Mouse (Mus musculus): ENCODE results near the gene Ccdc6.

Ccdc6 gene

GRCm38 (mm10) chr10:70096366-70097188 lies at the start of gene Ccdc6:
Gene Ccdc6 (plus strand): TSS chr10:70097121.
- peak; percentile 70 for DNase-seq (ENCODE audit: low read depth, low spot score)

DNA sequence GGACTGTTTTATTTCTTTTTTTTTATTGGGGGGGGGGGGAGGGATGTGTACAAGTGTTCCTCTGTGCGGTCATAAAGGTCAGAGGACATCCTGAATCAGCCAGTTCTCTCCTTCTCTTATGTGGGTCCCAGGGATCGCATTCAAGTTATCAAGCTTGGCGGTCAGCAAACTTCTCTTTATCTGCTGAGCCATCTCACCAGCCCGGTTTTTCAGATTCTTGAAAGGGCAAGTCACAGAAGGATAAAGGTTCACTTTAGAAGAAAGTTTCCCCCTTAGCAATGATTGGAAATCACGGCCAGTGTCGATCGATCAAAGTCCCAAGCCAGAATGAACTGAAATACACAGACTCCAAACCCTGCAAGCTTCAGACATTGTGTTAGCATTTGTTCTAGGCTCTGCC lies 47.1 kb upstream of the Ccdc6 start:
- no peak for DNase-seq (ENCODE audit: low read depth, low spot score)

- DNase-seq (ENCODE audit: low read depth, low spot score) = no peak
Observed at GRCm38 (mm10) chr10:70055291-70055690, 41.6 kb upstream of the Ccdc6 start.

DNA sequence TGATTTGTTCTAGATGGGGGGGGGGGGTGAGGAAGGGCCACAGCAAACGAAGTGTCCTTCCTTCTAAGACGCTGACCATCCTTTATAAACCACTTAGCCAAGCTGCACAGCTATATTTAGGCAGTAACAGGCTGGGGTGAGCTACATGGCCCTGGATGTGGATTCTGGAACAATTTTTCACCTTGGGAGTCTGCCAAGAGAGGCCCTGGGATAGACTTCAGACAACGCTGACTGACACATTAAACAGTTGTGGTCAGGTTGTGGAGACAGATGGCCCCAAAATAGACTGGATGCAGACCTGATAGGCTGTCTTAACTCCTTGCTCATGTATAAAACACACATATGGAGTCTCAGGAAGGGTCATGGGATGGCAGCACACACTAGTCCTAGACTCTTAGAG lies 39.9 kb upstream of the Ccdc6 start:
- peak; percentile 91 for DNase-seq (ENCODE audit: low read depth, low spot score)

- peak; percentile 94 for DNase-seq (ENCODE audit: low read depth, low spot score)
Observed at GRCm38 (mm10) chr10:70060021-70060688, 36.8 kb upstream of the Ccdc6 start.

GRCm38 (mm10) chr10:70060689-70061081 lies 36.2 kb upstream of the Ccdc6 start:
- DNase-seq (ENCODE audit: low read depth, low spot score) = peak; percentile 71

- no peak for DNase-seq (ENCODE audit: low read depth, low spot score)
Observed at GRCm38 (mm10) chr10:70063881-70064555, 32.9 kb upstream of the Ccdc6 start.

DNA sequence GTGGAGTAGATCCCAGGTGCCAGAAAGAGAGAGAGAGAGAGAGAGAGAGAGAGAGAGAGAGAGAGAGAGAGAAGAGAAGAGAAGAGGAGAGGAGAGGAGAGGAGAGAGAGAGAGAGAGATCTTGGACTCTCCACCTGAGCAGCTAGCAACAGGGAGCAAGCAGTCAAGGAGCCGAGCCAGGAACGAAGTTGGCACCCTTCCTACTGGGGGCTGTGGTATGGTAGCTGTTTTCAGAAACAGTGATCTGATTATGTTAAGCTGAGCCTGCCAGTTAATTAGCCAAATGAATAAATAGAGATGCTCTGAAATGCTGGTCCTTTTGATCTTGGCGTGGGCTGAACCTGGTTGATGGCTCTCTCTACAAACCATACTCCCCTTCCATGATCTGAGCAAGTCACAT lies 31.7 kb upstream of the Ccdc6 start:
- no peak for DNase-seq (ENCODE audit: low read depth, low spot score)

DNA sequence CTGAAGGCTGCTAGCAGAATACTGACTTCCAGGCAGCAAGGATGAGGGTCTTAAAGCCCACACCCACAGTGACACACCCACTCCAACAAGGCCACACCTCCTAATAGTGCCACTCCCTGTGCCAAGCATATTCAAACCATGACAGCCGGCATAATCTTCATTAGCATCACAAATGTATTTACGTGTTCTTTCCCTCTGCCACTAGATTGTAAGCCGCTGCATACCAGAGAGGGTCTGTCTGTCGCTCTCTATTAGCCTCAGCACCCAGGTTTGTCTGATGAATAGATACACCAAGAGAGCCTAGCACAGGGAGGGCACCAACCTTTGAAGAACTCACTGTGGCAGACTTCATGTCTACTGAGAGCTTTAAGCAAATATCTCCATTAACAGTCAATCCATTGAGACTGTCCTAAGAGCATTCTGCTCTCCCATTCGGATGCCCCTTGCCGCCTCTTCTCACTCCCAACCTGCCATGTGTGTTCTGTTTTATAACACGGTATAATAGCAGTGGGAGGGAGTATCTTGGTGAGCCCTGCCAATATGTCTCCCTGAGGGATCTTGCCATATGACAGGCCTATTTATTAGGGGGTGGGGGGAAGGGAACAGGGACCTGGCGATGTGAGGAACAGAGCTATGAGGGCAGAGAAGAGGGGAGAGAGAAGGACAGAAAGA lies 30.3 kb upstream of the Ccdc6 start:
- no peak for DNase-seq (ENCODE audit: low read depth, low spot score)

DNA sequence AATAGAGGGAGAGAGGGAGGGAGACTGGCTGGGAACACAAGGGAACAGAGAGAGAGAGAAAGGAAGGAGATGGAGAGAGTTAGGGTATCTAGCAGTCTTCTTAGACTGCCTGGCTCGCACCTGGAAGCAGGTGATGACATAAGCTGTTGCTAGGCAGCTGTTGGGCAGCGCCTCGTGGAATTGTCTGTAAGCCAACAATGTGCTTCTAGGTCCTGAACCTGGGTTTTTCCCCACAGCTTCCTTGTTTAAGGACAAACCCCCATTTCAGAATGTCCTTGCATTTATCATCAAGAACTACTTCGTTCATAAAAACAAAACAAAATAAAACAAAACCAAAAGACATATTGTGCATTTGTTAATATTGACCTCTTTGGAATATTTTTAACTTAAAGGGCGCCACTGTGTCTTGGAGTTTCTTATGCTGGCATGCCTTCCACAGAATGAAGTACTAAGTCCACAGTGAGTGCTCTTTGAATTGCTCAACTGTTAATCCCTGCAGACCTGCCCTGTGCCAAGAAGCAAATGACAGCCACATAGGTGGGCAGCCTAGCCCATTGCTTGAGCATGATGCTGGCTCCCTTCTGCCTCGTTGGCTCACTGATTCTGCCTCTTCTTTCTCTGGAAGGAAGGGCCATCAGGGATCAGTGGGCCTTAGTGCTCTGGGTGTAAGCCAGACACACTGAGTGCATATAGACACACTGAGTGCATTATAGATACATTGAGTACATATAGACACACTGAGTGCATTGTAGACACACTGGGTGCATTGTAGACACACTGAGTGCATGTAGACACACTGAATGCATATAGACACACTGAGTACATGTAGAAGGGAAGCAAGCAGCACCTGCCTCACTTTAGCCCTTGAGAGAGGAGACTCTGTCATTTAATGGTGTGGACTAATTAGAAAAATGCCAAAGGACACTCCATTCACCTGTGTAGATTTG lies 29.5 kb upstream of the Ccdc6 start:
- no peak for DNase-seq (ENCODE audit: low read depth, low spot score)

DNA sequence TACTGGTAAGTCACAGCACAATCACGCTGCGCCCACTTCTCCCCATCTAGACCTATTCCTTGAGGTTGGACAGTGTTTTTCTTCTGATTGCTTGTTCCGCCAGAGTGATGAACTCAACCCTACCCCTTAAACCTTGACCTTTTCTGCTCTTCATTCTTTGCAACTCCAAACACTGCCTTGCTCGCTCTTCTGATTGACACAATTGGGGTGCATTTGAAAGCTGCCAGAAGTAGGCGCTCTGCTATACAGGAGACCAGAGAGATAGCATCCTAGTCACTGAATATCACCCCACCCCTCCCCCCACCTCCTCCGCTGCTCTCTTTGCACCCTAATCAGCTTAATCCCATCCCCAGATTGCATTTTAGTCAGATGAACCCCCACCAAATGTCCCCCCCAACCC lies 27.6 kb upstream of the Ccdc6 start:
- no peak for DNase-seq (ENCODE audit: low read depth, low spot score)

- DNase-seq (ENCODE audit: low read depth, low spot score) = no peak
Observed at GRCm38 (mm10) chr10:70071334-70071733, 25.6 kb upstream of the Ccdc6 start.

DNA sequence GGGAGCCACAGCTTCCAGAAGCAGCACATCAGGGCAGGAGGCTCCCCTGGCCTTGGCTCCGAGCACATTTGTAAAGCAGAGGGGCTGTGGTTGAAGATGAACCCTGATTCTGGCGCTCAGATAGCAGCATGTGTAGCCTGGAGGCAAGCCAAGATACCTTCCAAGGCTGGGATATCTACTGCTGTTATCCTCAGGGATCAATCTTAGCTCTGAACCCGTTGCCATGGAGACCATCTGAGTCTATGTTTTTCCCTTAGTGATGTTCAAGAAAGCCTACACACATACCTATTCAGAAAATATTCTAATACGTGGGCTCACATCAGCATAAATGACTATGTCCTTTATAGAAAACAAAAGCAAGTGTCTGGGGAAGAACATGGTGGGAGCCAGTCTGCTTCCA lies 19.5 kb upstream of the Ccdc6 start:
- no peak for DNase-seq (ENCODE audit: low read depth, low spot score)

- no peak for DNase-seq (ENCODE audit: low read depth, low spot score)
Observed at GRCm38 (mm10) chr10:70080908-70081307, 16.0 kb upstream of the Ccdc6 start.

DNA sequence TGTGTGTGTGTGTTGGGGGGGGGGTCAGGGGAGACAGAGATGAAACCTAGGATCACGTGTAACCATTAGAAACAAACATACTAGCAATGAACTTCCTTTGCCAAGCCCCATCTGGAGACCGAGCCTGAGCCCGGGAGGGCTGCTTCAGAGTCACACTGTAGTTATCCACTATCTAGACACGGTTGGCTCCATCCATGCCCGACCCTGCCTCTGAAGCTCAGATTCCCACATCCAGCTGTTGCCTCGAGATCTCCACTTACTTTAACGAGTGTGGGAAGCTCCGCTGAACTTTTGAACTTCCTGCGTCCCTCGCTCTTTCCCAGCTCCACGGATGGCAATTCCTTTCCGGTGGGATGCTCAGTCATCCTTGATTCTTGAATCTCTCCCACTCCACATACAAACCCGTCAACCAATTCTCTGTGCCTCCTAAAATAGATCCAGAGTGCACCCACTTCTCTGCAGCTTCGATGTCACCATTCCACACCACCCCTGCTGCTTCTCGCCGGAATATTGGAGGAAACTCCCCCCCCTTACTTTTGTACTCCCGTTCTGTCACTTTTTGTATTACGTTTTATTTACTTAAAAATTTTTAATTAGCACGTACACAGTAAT lies 15.3 kb upstream of the Ccdc6 start:
- no peak for DNase-seq (ENCODE audit: low read depth, low spot score)

- no peak for DNase-seq (ENCODE audit: low read depth, low spot score)
Observed at GRCm38 (mm10) chr10:70083241-70083640, 13.7 kb upstream of the Ccdc6 start.

DNA sequence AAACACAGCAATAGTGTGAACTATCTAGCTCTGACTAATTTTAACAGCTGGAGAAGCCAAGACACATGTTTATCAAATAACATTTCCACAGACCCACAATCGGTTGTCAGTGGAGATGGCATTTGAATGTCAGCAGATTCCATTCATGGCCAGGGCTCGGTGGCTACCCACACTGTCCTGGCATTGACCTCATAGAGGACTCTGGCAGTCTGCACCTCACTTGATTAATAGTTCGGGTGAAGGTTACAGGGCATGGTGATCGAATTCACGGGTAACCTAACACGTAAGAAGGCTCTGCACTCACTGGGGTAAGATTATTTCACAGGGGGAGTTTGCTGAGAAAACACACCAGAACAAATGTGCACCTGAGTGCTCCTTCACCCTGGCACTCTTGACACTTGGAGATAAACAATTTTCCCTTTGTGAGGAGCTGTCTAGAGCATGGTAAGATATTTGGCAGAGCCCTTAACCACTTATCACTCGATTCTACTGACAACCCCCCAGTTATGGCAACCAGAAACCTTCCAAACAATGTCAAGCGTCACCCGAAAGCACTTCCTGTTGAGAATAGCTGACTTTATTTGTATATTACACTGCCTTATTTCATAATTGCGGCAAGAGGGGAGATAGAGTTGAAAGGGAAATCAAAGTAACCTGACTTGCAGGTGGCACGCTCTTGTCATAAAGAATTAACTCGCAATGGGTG lies 11.5 kb upstream of the Ccdc6 start:
- peak; percentile 84 for DNase-seq (ENCODE audit: low read depth, low spot score)

GRCm38 (mm10) chr10:70088788-70089187 lies 8.1 kb upstream of the Ccdc6 start:
- DNase-seq (ENCODE audit: low read depth, low spot score) = no peak

DNA sequence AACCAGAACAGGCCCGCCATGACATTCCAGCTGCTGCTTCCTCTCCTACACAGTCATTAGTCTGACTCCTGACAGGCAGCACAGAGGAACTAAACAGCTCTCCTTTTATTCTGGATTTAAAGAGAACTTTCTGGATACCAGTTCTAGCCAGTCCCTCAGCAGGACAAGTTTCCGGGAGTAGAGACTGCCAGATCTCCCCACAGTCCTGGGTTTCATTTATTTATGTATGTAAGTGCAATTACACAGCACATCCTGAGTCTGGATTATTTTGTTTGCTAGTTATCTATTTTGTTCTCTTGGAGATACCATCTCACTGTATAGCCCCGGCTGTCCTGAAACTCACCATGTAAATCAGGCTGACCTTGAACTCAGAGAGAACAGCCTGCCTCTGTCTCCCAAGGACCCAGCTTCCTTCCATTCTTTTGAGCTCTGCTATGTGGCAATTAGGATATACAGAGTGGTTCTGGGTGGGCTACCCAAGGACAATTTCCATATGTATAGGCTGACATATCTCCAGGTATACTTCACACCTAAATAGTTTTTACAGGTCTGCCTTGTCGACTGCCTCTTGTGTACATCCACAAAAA lies 5.0 kb upstream of the Ccdc6 start:
- no peak for DNase-seq (ENCODE audit: low read depth, low spot score)
